Mouse (Mus musculus) G1E (cell line): ENCODE data around the gene Il2rb. TPM values are rescaled to one million over a fixed set of nuclear protein-coding genes. Genes with fewer than 3 reads are reported as not detected.

Experiments used
- ATAC-seq: 2 replicates; pipeline ENCODE4 v1.8.0; 2016; ENCODE audit warnings: mild to moderate bottlenecking; ENCODE audit not compliant: insufficient number of reproducible peaks, poor library complexity, low FRiP score, severe bottlenecking; ENCODE audit errors: extremely low read depth
- DNase-seq: peaks from one replicate; pipeline ENCODE4 v3.0.0; 2012; ENCODE audit warnings: low spot score
- H3K27me3 ChIP-seq: 2 replicates; pipeline ENCODE4 v1.6.1; 2012; ENCODE audit warnings: mild to moderate bottlenecking, low read length, inconsistent platforms; ENCODE audit not compliant: insufficient read depth
- H3K36me3 ChIP-seq: replicated peaks from 2 replicates; pipeline ENCODE3; 2012; ENCODE audit warnings: mild to moderate bottlenecking, inconsistent platforms
- H3K4me1 ChIP-seq: 2 replicates; pipeline ENCODE4 v1.6.1; 2012; ENCODE audit warnings: low read depth, low read length, inconsistent platforms, mixed read lengths; ENCODE audit not compliant: insufficient read depth
- H3K4me3 ChIP-seq: 2 replicates; pipeline ENCODE4 v1.5.1; 2012; ENCODE audit warnings: low read depth, mild to moderate bottlenecking, inconsistent platforms, low read length, moderate library complexity, mixed read lengths
- H3K9me3 ChIP-seq: replicated peaks from 2 replicates; pipeline ENCODE4 v1.6.1; 2012; ENCODE audit warnings: inconsistent platforms
- CTCF ChIP-seq: IDR thresholded peaks from 2 replicates; pipeline ENCODE4 v1.5.1; 2012; ENCODE audit warnings: low read depth, low read length, inconsistent platforms, mixed read lengths
- GATA1 ChIP-seq: IDR thresholded peaks from 2 replicates; pipeline ENCODE4 v1.6.1; 2012; ENCODE audit warnings: borderline replicate concordance, low read length, inconsistent platforms, mixed read lengths
- GATA2 ChIP-seq: IDR thresholded peaks from 2 replicates; pipeline ENCODE4 v1.6.1; 2012; ENCODE audit warnings: low read depth, low read length, inconsistent platforms, borderline replicate concordance
- POLR2AphosphoS5 ChIP-seq: IDR thresholded peaks from 2 replicates; pipeline ENCODE4 v1.6.1; 2012; ENCODE audit warnings: low read depth, low read length, inconsistent platforms; ENCODE audit not compliant: insufficient replicate concordance
- TAL1 ChIP-seq: conservative IDR thresholded peaks from 2 replicates; pipeline ENCODE4 v1.6.1; 2012; ENCODE audit warnings: low read depth, low read length, inconsistent platforms, mixed read lengths
- polyA plus RNA-seq: library from polyadenylated mRNA; stranded (reverse); fragments of >175 nt; gene quantifications from 2 replicates; pipeline ENCODE4 v1.2.3, GENCODE M21; 2012
- total RNA-seq, 2 experiments: library from RNA; stranded (forward) in 1 of 2; stranded (reverse) in 1 of 2; fragments of 200-1000 nt in 1 of 2; fragments of >200 nt in 1 of 2; fragmentation: Nextera tagmentation in 1 of 2; gene quantifications; 2 replicates each; pipeline ENCODE4 v1.2.3; 2014 to 2017

Il2rb gene
- total and polyA plus RNA-seq, 3 experiments = 0.05 TPM; not detected in 2

- DNase-seq (no peak), ATAC-seq (no peak)
- no peak for TF ChIP-seq POLR2AphosphoS5
- Histone ChIP-seq H3K4me3 (no peak overlapping the region), H3K27me3 (peaks cover 42% of the 10 kb centered on the region), H3K36me3 (no peaks in the 10 kb centered on the region), H3K9me3 (no peaks in the 10 kb centered on the region), H3K4me1 (no peaks in the 10 kb centered on the region)
These were observed 15.6 kb downstream of the Il2rb start for GRCm38 (mm10) chr15:78479470-78479869.

GRCm38 (mm10) chr15:78478073-78478472 lies 17.0 kb downstream of the Il2rb start:
- no peak for TF ChIP-seq GATA1
- no peak for TF ChIP-seq GATA2
- TF ChIP-seq TAL1 = no peak
- no peak for TF ChIP-seq POLR2AphosphoS5
- no peak for TF ChIP-seq CTCF

GRCm38 (mm10) chr15:78476878-78477277 lies 18.2 kb downstream of the Il2rb start:
- Histone ChIP-seq H3K4me3 (no peak overlapping the region), H3K4me1 (no peaks in the 10 kb centered on the region), H3K9me3 (no peaks in the 10 kb centered on the region), H3K27me3 (peaks cover 30% of the 10 kb centered on the region), H3K36me3 (no peaks in the 10 kb centered on the region)
- DNase-seq (no peak), ATAC-seq (no peak)
- TF ChIP-seq TAL1 = no peak
- TF ChIP-seq CTCF = no peak
- TF ChIP-seq GATA2 = no peak
- TF ChIP-seq POLR2AphosphoS5 = no peak
- no peak for TF ChIP-seq GATA1

More at GRCm38 (mm10) chr15:78478073-78478472, 17.0 kb downstream of the Il2rb start:
- Histone ChIP-seq H3K36me3 (no peaks in the 10 kb centered on the region), H3K4me3 (no peak overlapping the region), H3K27me3 (peaks cover 36% of the 10 kb centered on the region), H3K4me1 (no peaks in the 10 kb centered on the region), H3K9me3 (no peaks in the 10 kb centered on the region)
- DNase-seq (no peak), ATAC-seq (no peak)

GRCm38 (mm10) chr15:78475604-78476031 lies 19.5 kb downstream of the Il2rb start:
- DNase-seq = no peak
- Histone ChIP-seq H3K27me3 (peaks cover 28% of the 10 kb centered on the region), H3K4me1 (no peaks in the 10 kb centered on the region), H3K4me3 (no peak overlapping the region), H3K9me3 (no peaks in the 10 kb centered on the region), H3K36me3 (no peaks in the 10 kb centered on the region)
- no peak for ATAC-seq
- TF ChIP-seq GATA2 (no peak), TAL1 (no peak), GATA1 (no peak), POLR2AphosphoS5 (no peak), CTCF (no peak)

GRCm38 (mm10) chr15:78473442-78473841 lies 21.6 kb downstream of the Il2rb start:
- no peaks in the 10 kb centered on the region for H3K36me3 ChIP-seq
- H3K4me3 ChIP-seq = no peak overlapping the region
- ATAC-seq (no peak), DNase-seq (no peak)
- TF ChIP-seq GATA2 (no peak), POLR2AphosphoS5 (no peak), TAL1 (no peak), GATA1 (no peak), CTCF (no peak)
- no peaks in the 10 kb centered on the region for H3K4me1 ChIP-seq
- H3K9me3 ChIP-seq = no peaks in the 10 kb centered on the region
- peaks cover 34% of the 10 kb centered on the region for H3K27me3 ChIP-seq

- Histone ChIP-seq H3K9me3 (no peaks in the 10 kb centered on the region), H3K36me3 (no peaks in the 10 kb centered on the region), H3K27me3 (peaks cover 36% of the 10 kb centered on the region), H3K4me1 (no peaks in the 10 kb centered on the region), H3K4me3 (no peak overlapping the region)
- ATAC-seq = no peak
- no peak for TF ChIP-seq TAL1
- TF ChIP-seq GATA1 = no peak
- no peak for TF ChIP-seq CTCF
- TF ChIP-seq POLR2AphosphoS5 = no peak
- no peak for TF ChIP-seq GATA2
- no peak for DNase-seq
These were observed 23.2 kb downstream of the Il2rb start for GRCm38 (mm10) chr15:78471902-78472301.
